Mouse (Mus musculus) limb, embryonic 12.5 days (tissue): ENCODE results near the gene Cln5. TPM values are rescaled to one million over a fixed set of nuclear protein-coding genes. Genes with fewer than 3 reads are reported as not detected.

ENCODE experiments used
- ATAC-seq: fragments of 200-750 bp; cut with Nextera tagmentation; 2 replicates; pipeline ENCODE4 v1.8.0; 2017; ENCODE audit warnings: low read depth, moderate TSS enrichment; ENCODE audit not compliant: insufficient number of reproducible peaks, insufficient read depth, low FRiP score, low TSS enrichment
- H3K27ac ChIP-seq: fragments of 300-500 bp; sonication (generic); 2 replicates; pipeline ENCODE4 v1.5.1; 2016; ENCODE audit warnings: mild to moderate bottlenecking, moderate library complexity
- H3K27me3 ChIP-seq: fragments of 300-500 bp; sonication (generic); 2 replicates; pipeline ENCODE4 v1.6.1; 2016; ENCODE audit warnings: mild to moderate bottlenecking, moderate library complexity
- H3K36me3 ChIP-seq: fragments of 300-500 bp; sonication (generic); 2 replicates; pipeline ENCODE4 v1.6.1; 2016; ENCODE audit warnings: mild to moderate bottlenecking, moderate library complexity
- H3K4me1 ChIP-seq: fragments of 300-500 bp; sonication (generic); replicated peaks from 2 replicates; pipeline ENCODE4 v1.6.1; 2016
- H3K4me2 ChIP-seq: fragments of 300-500 bp; sonication (generic); 2 replicates; pipeline ENCODE4 v1.6.1; 2016; ENCODE audit warnings: mild to moderate bottlenecking, moderate library complexity
- H3K4me3 ChIP-seq: fragments of 300-500 bp; sonication (generic); replicated peaks from 2 replicates; pipeline ENCODE4 v1.5.1; 2016; ENCODE audit warnings: mild to moderate bottlenecking
- H3K9ac ChIP-seq: fragments of 300-500 bp; sonication (generic); replicated peaks from 2 replicates; pipeline ENCODE4 v1.6.1; 2016; ENCODE audit warnings: mild to moderate bottlenecking, moderate library complexity
- H3K9me3 ChIP-seq: fragments of 300-500 bp; sonication (generic); 2 replicates; pipeline ENCODE4 v1.6.1; 2016; ENCODE audit warnings: mild to moderate bottlenecking, moderate library complexity
- WGBS: fragments of 180-500 bp; shearing (Covaris S2); methylation state at CpG from one replicate; pipeline ENCODE4 v1.1.7; 2016; 5-methylcytosine and 5-hydroxymethylcytosine counted together
- polyA plus RNA-seq: library from polyadenylated mRNA; unstranded; fragments of >200 nt; fragmentation: Nextera tagmentation; extraction: Ambion mirVana; gene quantifications from 2 replicates; pipeline ENCODE4 v1.2.1, GENCODE M21; 2016

The Cln5 gene
- polyA plus RNA-seq, 1 experiment from 2014 or later: 28.2 TPM

DNA sequence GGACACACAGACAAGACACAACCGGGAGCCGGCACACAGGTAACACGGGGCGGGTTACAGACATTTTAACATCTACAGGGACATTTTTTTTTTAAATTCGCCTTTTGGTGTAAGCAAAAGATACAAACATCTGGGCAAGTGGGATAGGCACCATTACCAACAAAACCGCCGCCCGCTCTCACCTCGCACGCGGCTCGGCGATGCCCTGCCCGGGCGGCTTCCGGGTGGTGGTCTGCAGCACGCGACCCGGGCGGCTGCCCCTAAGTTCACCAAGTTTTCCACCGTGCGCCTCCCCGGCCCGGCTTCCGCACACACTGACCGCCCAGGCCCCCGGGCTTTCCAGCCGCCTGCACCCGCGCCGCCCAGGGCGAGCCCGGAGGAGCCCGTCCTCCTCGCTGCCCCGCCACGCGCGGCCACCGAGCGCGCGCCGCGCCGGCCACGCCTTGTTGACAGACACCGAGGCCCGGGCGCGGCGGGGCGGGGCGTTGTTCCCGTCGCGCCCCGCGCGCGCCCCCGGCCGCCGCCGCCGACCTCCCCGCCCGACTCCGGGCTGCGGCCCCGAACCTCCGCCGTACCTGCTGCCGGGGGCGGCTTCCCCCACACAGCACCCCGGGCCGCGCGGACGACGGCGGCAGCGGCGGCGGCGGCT lies 28.7 kb downstream of the Cln5 start:
- H3K4me3 ChIP-seq: peak overlapping the region; percentile 86
- peak overlapping the region; percentile 100 for H3K27ac ChIP-seq
- peak overlapping the region; percentile 68 for H3K4me2 ChIP-seq
- under 1% methylated on average over 72 of the region's 86 CpGs for whole genome bisulfite sequencing
- H3K4me1 ChIP-seq: peaks cover 12% of the 10 kb centered on the region
- H3K36me3 ChIP-seq: peaks cover 21% of the 10 kb centered on the region
- H3K9me3 ChIP-seq: no peaks in the 10 kb centered on the region
- no peaks in the 10 kb centered on the region for H3K27me3 ChIP-seq
- peak overlapping the region; percentile 99 for H3K9ac ChIP-seq
- peak; percentile 70 for ATAC-seq

DNA sequence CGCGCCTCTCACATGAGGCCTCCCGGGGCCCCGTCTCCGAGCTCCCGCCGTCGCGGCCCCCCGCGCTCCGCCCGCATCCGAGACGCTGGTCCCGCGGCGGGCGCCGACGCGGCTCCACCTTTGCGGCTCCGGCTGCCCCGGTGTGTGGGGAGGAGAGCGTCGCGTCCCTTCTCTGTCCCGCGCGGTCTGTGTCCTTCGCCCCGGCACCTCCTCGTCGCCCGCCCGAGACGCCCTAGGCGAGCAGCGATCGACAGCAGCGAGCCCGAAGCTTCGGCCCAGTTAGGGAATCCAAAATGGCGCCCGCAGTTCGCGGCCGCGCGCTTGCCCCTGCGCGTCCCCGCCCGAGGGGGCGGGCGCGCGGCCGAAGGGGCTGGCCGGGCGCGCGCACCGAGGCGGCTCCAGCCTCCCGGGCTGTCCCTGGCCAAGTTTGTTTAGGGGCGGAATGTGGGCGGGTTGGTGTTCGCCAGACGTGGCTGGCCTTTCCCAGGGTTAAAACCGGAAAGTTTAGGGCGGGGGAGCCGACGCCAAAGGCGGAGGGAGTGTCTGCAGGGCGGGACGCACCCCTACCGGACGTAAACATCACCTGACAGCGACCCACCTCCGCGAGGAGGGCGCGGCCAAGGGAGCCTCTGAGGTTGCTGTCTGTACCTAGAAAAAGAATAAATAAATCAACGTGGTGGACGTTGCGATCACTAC lies 29.4 kb downstream of the Cln5 start, which contains the start of gene Fbxl3:
Gene Fbxl3 (minus strand): TSS at position 329 of the 696 bp plus-strand sequence.
- peak; percentile 95 for ATAC-seq
- peaks cover 16% of the 10 kb centered on the region for H3K36me3 ChIP-seq
- H3K9ac ChIP-seq: peak within 1 kb of the TSS; percentile 99
- peak within 1 kb of the TSS; percentile 68 for H3K4me2 ChIP-seq
- peaks cover 12% of the 10 kb centered on the region for H3K4me1 ChIP-seq
- peak within 1 kb of the TSS; percentile 86 for H3K4me3 ChIP-seq
- peak within 1 kb of the TSS; percentile 100 for H3K27ac ChIP-seq
- under 1% methylated on average over 78 of the region's 88 CpGs for WGBS
- H3K9me3 ChIP-seq: no peaks in the 10 kb centered on the region
- H3K27me3 ChIP-seq: no peaks in the 10 kb centered on the region

DNA sequence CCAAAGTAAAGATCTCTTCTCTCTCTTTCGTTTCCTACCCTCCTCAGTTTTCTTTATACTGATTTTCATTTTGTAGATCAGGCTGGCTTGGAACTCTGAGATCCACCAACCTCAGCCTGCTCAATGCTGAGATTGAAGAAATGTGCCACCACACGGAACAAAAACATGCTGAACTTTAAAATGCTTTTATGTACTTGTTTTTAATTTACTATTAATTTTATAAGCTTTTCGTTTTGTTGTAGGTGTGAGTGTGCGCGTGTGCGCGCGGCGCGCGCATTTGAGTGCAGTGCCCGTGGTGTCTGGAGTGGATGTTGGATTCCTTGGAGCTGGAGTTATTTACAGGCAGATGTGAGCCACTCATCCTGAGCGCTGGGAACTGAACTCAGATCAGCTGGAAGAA lies 30.3 kb downstream of the Cln5 start:
- peaks cover 9% of the 10 kb centered on the region for H3K36me3 ChIP-seq
- WGBS: 82% methylated on average over 13 of the region's 13 CpGs
- H3K4me1 ChIP-seq: peaks cover 12% of the 10 kb centered on the region
- 0 out of 2 replicates have a peak overlapping the region, but pooled peaks have one; percentile 17 for H3K27ac ChIP-seq
- no peak overlapping the region for H3K4me3 ChIP-seq
- no peak overlapping the region for H3K9ac ChIP-seq
- H3K27me3 ChIP-seq: no peaks in the 10 kb centered on the region
- no peak for ATAC-seq
- H3K9me3 ChIP-seq: no peaks in the 10 kb centered on the region
- 0 out of 2 replicates have a peak overlapping the region, but pooled peaks have one; percentile 68 for H3K4me2 ChIP-seq

DNA sequence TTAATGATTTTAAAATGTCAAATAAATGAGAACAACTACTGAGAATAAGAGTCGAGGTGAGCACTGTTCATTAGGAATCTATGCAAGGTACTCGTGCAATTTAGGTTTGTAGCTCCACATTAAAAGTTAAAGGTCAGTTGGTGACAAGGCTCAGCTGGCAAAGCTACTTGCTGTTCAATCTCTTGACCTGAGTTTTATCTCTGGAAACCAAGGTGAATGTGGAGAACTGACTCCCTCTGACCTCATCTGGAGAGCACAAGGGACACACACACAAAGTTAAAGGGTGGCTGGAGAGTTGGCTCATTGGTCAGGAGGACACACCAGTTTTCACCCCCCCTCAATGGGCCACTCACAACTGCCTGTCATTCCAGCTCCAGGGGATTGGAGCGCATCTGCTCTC lies 31.2 kb downstream of the Cln5 start:
- H3K4me2 ChIP-seq: no peak overlapping the region
- H3K4me1 ChIP-seq: peaks cover 12% of the 10 kb centered on the region
- no peaks in the 10 kb centered on the region for H3K27me3 ChIP-seq
- WGBS: 75% methylated on average over 3 of the region's 3 CpGs
- H3K4me3 ChIP-seq: no peak overlapping the region
- no peak overlapping the region for H3K9ac ChIP-seq
- ATAC-seq: no peak
- peaks cover 2% of the 10 kb centered on the region; the same call in 1 of the 2 replicates for H3K36me3 ChIP-seq
- H3K9me3 ChIP-seq: no peaks in the 10 kb centered on the region
- H3K27ac ChIP-seq: no peak overlapping the region

DNA sequence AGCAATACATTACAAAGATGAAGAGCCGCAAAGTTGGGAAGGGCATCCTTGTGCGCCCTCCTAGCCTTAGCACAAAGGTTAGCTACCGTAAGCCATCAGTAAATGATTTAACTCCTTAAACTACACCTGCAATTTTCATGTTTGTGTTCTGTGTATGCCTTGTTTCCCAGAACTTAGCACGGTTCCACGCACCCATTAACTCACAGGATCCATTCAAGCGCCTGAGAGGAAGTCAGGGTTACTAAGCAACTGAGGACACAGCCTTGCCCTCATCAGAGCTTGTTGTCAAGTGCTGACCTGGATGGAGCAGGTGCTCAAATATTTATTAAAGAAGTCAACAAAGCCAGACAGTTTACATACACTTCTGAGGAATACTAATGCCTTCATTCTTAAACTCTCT lies 32.2 kb downstream of the Cln5 start:
- H3K4me1 ChIP-seq: peaks cover 7% of the 10 kb centered on the region
- H3K4me3 ChIP-seq: no peak overlapping the region
- no peaks in the 10 kb centered on the region for H3K36me3 ChIP-seq
- no peak overlapping the region for H3K27ac ChIP-seq
- no peaks in the 10 kb centered on the region for H3K9me3 ChIP-seq
- WGBS: 79% methylated on average over 6 of the region's 6 CpGs
- no peaks in the 10 kb centered on the region for H3K27me3 ChIP-seq
- ATAC-seq: no peak
- H3K9ac ChIP-seq: no peak overlapping the region
- H3K4me2 ChIP-seq: no peak overlapping the region

DNA sequence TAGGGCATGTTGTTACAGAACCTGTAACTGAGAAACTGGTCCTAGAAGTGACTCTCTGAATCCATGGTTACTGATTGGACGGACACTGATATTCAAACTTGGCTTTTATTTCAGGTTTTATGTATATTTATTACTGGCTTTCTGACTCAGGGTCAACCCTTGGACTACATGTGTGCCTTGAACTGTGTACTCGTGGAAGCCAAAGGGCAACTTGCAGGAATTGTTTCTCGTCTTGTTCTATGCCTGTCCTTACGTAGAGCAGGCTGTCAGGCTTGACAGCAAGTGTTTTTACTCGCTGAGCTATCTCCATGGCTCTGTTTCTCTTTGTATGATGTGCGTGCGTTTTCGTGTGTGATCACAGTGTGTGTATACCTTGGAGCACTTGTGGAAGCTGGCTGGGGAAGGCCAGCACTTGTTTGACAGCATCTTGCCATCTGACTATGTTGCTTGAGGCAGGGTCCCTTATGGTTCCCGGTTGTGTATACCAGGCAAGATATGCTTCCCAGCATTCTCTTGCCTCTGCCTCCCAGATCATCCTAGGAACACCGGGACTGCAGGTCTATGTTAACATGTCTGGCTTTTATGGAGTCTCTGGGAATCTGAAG lies 32.8 kb downstream of the Cln5 start:
- ATAC-seq: no peak
- H3K4me1 ChIP-seq: peaks cover 3% of the 10 kb centered on the region
- WGBS: 86% methylated on average over 10 of the region's 10 CpGs
- H3K9ac ChIP-seq: no peak overlapping the region
- no peaks in the 10 kb centered on the region for H3K27me3 ChIP-seq
- no peak overlapping the region for H3K27ac ChIP-seq
- H3K9me3 ChIP-seq: no peaks in the 10 kb centered on the region
- H3K4me3 ChIP-seq: no peak overlapping the region
- no peak overlapping the region for H3K4me2 ChIP-seq
- H3K36me3 ChIP-seq: no peaks in the 10 kb centered on the region

DNA sequence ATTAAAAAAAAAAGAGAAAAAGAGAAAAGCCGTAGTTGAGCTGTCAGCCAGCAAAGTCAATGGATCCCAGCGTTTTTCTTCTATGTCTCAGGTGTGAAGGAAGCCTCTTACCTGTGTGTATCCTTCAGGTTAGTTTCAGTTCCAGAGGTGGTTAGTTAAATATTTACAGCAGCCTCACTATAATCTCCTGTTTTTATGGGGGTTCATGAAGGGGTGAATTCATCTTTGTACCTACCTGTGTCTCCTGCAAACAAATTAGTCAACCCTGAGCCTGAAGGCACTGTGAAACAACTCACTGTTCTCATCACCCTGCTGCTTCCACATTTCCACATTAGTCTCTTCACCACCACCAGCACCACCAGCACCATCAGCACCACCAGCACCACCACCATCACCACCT lies 36.3 kb downstream of the Cln5 start:
- Histone ChIP-seq H3K9me3 (no peaks in the 10 kb centered on the region), H3K36me3 (0 out of 2 replicates have a peak, but pooled peaks cover under 1% of the 10 kb centered on the region), H3K4me3 (no peak overlapping the region), H3K27ac (no peak overlapping the region), H3K27me3 (no peaks in the 10 kb centered on the region), H3K4me1 (no peaks in the 10 kb centered on the region), H3K4me2 (no peak overlapping the region), H3K9ac (no peak overlapping the region)
- 98% methylated on average over 2 of the region's 2 CpGs for WGBS
- no peak for ATAC-seq

DNA sequence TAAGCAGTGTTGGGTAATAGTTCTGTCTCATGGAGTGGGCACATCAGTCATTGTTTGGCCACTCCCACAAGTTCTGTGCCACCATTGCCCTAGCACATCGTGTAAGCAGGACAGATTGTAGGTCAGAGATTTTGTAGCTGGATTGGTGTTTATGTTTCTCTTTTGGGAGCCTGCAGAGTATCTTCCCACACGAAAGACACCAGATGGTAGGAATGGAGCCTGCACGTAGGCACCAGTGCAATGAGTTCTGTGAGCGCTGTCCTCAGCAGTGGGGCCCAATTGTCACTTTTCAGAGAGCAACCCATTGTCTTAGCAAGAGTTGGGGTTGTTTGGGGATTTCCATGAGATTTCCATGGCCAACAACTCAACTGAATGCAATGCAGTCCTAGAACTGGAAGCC lies 40.0 kb downstream of the Cln5 start:
- Histone ChIP-seq H3K4me2 (no peak overlapping the region), H3K9me3 (no peaks in the 10 kb centered on the region), H3K4me3 (no peak overlapping the region), H3K36me3 (peaks cover 24% of the 10 kb centered on the region), H3K27me3 (no peaks in the 10 kb centered on the region), H3K27ac (no peak overlapping the region), H3K4me1 (no peaks in the 10 kb centered on the region), H3K9ac (no peak overlapping the region)
- ATAC-seq: no peak
- WGBS: 84% methylated on average over 4 of the region's 4 CpGs

DNA sequence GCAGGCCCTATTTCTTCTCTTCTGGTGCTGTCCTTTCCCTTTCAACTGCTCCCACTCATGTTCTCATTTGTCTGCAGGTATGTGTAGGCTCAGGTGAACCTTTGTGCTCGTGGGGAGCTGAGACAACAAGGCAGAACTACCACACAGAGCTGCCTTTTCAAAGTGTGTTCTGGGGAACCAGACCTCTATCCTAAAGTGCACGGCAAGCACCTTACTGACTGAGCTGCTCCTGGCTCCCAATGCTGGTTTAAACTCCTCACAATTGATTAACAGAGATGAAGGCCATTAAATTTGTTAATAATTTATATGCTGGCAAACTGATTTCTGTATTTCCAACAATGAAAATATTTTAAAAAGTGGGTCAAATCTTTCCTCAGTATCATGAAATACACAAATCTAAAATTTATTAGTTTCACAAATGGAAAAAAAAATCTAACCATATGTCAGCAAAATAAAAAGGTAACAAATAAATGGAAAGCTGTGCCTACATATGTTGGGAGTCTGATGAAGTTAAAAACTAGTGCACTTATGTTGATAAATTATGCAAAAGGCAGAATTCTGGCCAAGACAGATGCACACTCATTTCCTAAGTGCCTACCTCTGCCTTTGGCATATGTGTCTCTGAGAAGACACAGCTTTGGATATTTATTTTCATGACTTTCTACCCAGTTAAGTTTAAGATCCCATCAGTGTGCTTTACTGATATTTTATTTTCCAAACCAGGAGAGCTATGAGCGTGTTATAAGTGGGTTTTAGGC lies 42.8 kb downstream of the Cln5 start:
- Histone ChIP-seq H3K27me3 (no peaks in the 10 kb centered on the region), H3K27ac (no peak overlapping the region), H3K4me1 (no peaks in the 10 kb centered on the region), H3K9me3 (no peaks in the 10 kb centered on the region), H3K36me3 (peaks cover 50% of the 10 kb centered on the region), H3K9ac (no peak overlapping the region), H3K4me3 (no peak overlapping the region), H3K4me2 (no peak overlapping the region)
- 92% methylated on average over 3 of the region's 3 CpGs for WGBS
- ATAC-seq: no peak

DNA sequence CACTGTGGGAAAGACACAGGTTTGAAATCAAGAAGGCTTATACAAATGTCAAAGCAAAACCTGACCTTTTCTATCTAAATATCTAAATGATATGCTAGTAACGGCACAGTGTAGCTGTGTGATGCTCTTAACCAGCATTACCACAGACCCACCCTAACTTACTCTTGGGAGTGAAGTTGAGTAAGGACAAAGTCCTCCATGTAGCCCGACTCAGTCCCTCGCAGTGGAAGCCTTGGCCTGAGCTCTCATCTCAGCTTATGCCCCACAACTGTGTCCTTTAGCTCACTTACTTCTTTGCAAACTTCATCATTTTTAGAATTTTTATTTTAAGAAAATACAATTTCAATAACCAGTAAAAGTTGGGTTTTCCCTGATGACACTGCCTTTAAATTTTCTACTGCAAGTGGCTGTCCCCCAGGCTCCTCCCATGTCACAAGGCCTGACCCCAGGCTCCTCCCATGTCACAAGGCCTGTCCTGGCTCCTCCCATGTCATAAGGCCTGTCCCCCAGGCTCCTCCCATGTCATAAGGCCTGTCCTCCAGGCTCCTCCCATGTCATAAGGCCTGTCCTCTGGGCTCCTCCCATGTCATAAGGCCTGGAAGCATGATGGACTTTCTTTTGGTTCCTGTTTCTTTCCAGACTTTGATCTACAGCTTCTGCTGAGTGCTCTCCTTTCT lies 45.1 kb downstream of the Cln5 start:
- peaks cover 67% of the 10 kb centered on the region for H3K36me3 ChIP-seq
- no peak overlapping the region for H3K4me2 ChIP-seq
- H3K9ac ChIP-seq: no peak overlapping the region
- no peak overlapping the region for H3K27ac ChIP-seq
- H3K27me3 ChIP-seq: no peaks in the 10 kb centered on the region
- no peak for ATAC-seq
- H3K4me1 ChIP-seq: no peaks in the 10 kb centered on the region
- no peaks in the 10 kb centered on the region for H3K9me3 ChIP-seq
- H3K4me3 ChIP-seq: no peak overlapping the region
- 89% methylated on average over 3 of the region's 3 CpGs for WGBS
